Mouse (Mus musculus): ENCODE measurements around the gene Cpxm1. TPM values are rescaled to one million over a fixed set of nuclear protein-coding genes. Genes with fewer than 3 reads are reported as not detected.
A peak's percentile ranks its signal among the peaks of the same experiment; 100 is the strongest.

The Cpxm1 gene
- total and polyA plus RNA-seq, 2 experiments from 2014 or later: 6.9 to 9.5 TPM

- WGBS: 63% methylated on average over 4 of the region's 4 CpGs
- Histone ChIP-seq H3K4me2 (ENCODE audit: low read depth, low read length) (no peak overlapping the region), H3K36me3 (replicated peaks; ENCODE audit: control insufficient read depth, insufficient read depth, low read length) (no peaks in the 10 kb centered on the region), H3K9ac (replicated peaks; ENCODE audit: low read depth, low read length) (no peak overlapping the region), H3K9me3 (replicated peaks; ENCODE audit: control insufficient read depth, low read length) (no peaks in the 10 kb centered on the region), H3K27me3 (ENCODE audit: control insufficient read depth, insufficient read depth, low read length) (peaks cover 18% of the 10 kb centered on the region), H3K4me1 (ENCODE audit: control insufficient read depth, insufficient read depth) (peaks cover 12% of the 10 kb centered on the region; the same call in 1 of the 2 replicates), H3K27ac (ENCODE audit: low read depth) (no peak overlapping the region), H3K4me3 (ENCODE audit: low read depth, low read length) (no peak overlapping the region)
- ATAC-seq (ENCODE audit: insufficient read depth, low read depth) (no peak), DNase-seq (ENCODE audit: low spot score) (no peak)
- TF ChIP-seq EP300 (IDR thresholded peaks at IDR 0.05; ENCODE audit: low read depth): no peak
- no peak for TF ChIP-seq CTCF (IDR thresholded peaks at IDR 0.05; ENCODE audit: low read depth)
Observed at GRCm38 (mm10) chr2:130401891-130402290, 4.5 kb upstream of the Cpxm1 start.

GRCm38 (mm10) chr2:130400046-130400445 lies 2.7 kb upstream of the Cpxm1 start:
- no peak overlapping the region for H3K4me2 ChIP-seq (ENCODE audit: low read depth, low read length)
- DNase-seq (ENCODE audit: low spot score) (no peak), ATAC-seq (ENCODE audit: insufficient read depth, low read depth) (no peak)
- no peak overlapping the region for H3K4me3 ChIP-seq (ENCODE audit: low read depth, low read length)
- no peak overlapping the region for H3K9ac ChIP-seq (replicated peaks; ENCODE audit: low read depth, low read length)
- peaks cover 25% of the 10 kb centered on the region for H3K27me3 ChIP-seq (ENCODE audit: control insufficient read depth, insufficient read depth, low read length)
- no peak overlapping the region for H3K27ac ChIP-seq (ENCODE audit: low read depth)
- no peak for TF ChIP-seq CTCF (IDR thresholded peaks at IDR 0.05; ENCODE audit: low read depth)
- TF ChIP-seq EP300 (IDR thresholded peaks at IDR 0.05; ENCODE audit: low read depth): no peak
- peaks cover 13% of the 10 kb centered on the region; the same call in 1 of the 2 replicates for H3K4me1 ChIP-seq (ENCODE audit: control insufficient read depth, insufficient read depth)
- no peaks in the 10 kb centered on the region for H3K36me3 ChIP-seq (replicated peaks; ENCODE audit: control insufficient read depth, insufficient read depth, low read length)
- H3K9me3 ChIP-seq (replicated peaks; ENCODE audit: control insufficient read depth, low read length): no peaks in the 10 kb centered on the region
- WGBS: 82% methylated on average over 1 of the region's 1 CpGs

GRCm38 (mm10) chr2:130398091-130398490 lies 717 bp upstream of the Cpxm1 start:
- H3K36me3 ChIP-seq (replicated peaks; ENCODE audit: control insufficient read depth, insufficient read depth, low read length): no peaks in the 10 kb centered on the region
- peak overlapping the region; percentile 49 for H3K4me3 ChIP-seq (ENCODE audit: low read depth, low read length)
- H3K9me3 ChIP-seq (replicated peaks; ENCODE audit: control insufficient read depth, low read length): no peaks in the 10 kb centered on the region
- TF ChIP-seq EP300 (IDR thresholded peaks at IDR 0.05; ENCODE audit: low read depth): no peak
- TF ChIP-seq CTCF (IDR thresholded peaks at IDR 0.05; ENCODE audit: low read depth): no peak
- H3K4me1 ChIP-seq (ENCODE audit: control insufficient read depth, insufficient read depth): peaks cover 13% of the 10 kb centered on the region; the same call in 1 of the 2 replicates
- H3K4me2 ChIP-seq (ENCODE audit: low read depth, low read length): peak overlapping the region; percentile 87
- 12% methylated on average over 14 of the region's 14 CpGs for WGBS
- DNase-seq (ENCODE audit: low spot score) (no peak), ATAC-seq (ENCODE audit: insufficient read depth, low read depth) (no peak)
- H3K27ac ChIP-seq (ENCODE audit: low read depth): no peak overlapping the region
- H3K9ac ChIP-seq (replicated peaks; ENCODE audit: low read depth, low read length): no peak overlapping the region
- peaks cover 25% of the 10 kb centered on the region for H3K27me3 ChIP-seq (ENCODE audit: control insufficient read depth, insufficient read depth, low read length)

- no peak overlapping the region for H3K27ac ChIP-seq (ENCODE audit: low read depth)
- peaks cover 13% of the 10 kb centered on the region; the same call in 1 of the 2 replicates for H3K4me1 ChIP-seq (ENCODE audit: control insufficient read depth, insufficient read depth)
- H3K36me3 ChIP-seq (replicated peaks; ENCODE audit: control insufficient read depth, insufficient read depth, low read length): no peaks in the 10 kb centered on the region
- peaks cover 25% of the 10 kb centered on the region for H3K27me3 ChIP-seq (ENCODE audit: control insufficient read depth, insufficient read depth, low read length)
- DNase-seq (ENCODE audit: low spot score) (no peak), ATAC-seq (ENCODE audit: insufficient read depth, low read depth) (no peak)
- no peak overlapping the region for H3K4me2 ChIP-seq (ENCODE audit: low read depth, low read length)
- H3K4me3 ChIP-seq (ENCODE audit: low read depth, low read length): no peak overlapping the region
- no peak overlapping the region for H3K9ac ChIP-seq (replicated peaks; ENCODE audit: low read depth, low read length)
- TF ChIP-seq CTCF (IDR thresholded peaks at IDR 0.05; ENCODE audit: low read depth) (no peak), EP300 (IDR thresholded peaks at IDR 0.05; ENCODE audit: low read depth) (no peak)
- WGBS: 93% methylated on average over 11 of the region's 11 CpGs
- no peaks in the 10 kb centered on the region for H3K9me3 ChIP-seq (replicated peaks; ENCODE audit: control insufficient read depth, low read length)
Observed at GRCm38 (mm10) chr2:130395696-130396095, 1.7 kb downstream of the Cpxm1 start.

GRCm38 (mm10) chr2:130392836-130393235 lies 4.5 kb downstream of the Cpxm1 start:
- DNase-seq (ENCODE audit: low spot score) (no peak), ATAC-seq (ENCODE audit: insufficient read depth, low read depth) (no peak)
- peaks cover 11% of the 10 kb centered on the region for H3K27me3 ChIP-seq (ENCODE audit: control insufficient read depth, insufficient read depth, low read length)
- 81% methylated on average over 3 of the region's 3 CpGs for WGBS
- H3K9ac ChIP-seq (replicated peaks; ENCODE audit: low read depth, low read length): no peak overlapping the region
- peaks cover 10% of the 10 kb centered on the region; the same call in 1 of the 2 replicates for H3K4me1 ChIP-seq (ENCODE audit: control insufficient read depth, insufficient read depth)
- no peak overlapping the region for H3K4me3 ChIP-seq (ENCODE audit: low read depth, low read length)
- H3K27ac ChIP-seq (ENCODE audit: low read depth): no peak overlapping the region
- no peaks in the 10 kb centered on the region for H3K36me3 ChIP-seq (replicated peaks; ENCODE audit: control insufficient read depth, insufficient read depth, low read length)
- TF ChIP-seq EP300 (IDR thresholded peaks at IDR 0.05; ENCODE audit: low read depth) (no peak), CTCF (IDR thresholded peaks at IDR 0.05; ENCODE audit: low read depth) (no peak)
- H3K9me3 ChIP-seq (replicated peaks; ENCODE audit: control insufficient read depth, low read length): no peaks in the 10 kb centered on the region
- H3K4me2 ChIP-seq (ENCODE audit: low read depth, low read length): no peak overlapping the region

DNA sequence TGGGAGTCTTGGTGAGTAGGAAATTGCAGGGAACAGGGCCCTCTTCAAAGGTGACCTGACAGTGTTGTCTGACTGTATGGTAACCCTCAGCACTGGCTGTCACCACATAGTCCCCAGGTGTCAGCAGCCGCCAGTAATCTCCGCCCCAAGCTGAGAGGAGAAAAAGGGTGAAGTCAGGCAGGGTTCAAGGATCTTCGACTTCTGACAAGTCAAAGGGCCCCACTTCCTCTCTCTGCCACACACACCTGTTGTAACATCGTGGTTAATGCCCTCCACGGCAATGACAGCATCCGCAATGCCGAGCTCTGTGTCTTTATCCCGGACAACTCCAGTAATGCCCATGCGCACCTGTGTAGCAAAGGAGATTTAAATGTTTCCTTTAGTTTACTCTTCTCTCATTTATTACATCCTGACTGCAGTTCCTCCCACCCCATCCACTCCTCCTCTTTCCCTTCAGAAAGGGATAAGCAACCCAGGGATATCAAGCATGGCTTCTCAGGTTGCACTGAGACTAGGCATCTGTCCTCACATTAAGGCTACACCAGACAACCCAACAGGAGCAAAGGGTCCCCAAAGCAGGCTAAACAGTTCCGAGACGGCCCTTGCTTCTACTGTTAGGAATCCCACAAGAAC lies 6.3 kb downstream of the Cpxm1 start:
- Histone ChIP-seq H3K36me3 (replicated peaks; ENCODE audit: control insufficient read depth, insufficient read depth, low read length) (no peaks in the 10 kb centered on the region), H3K9ac (replicated peaks; ENCODE audit: low read depth, low read length) (no peak overlapping the region), H3K4me1 (ENCODE audit: control insufficient read depth, insufficient read depth) (no peaks in the 10 kb centered on the region), H3K4me2 (ENCODE audit: low read depth, low read length) (no peak overlapping the region), H3K9me3 (replicated peaks; ENCODE audit: control insufficient read depth, low read length) (no peaks in the 10 kb centered on the region), H3K27me3 (ENCODE audit: control insufficient read depth, insufficient read depth, low read length) (0 out of 2 replicates have a peak, but pooled peaks cover under 1% of the 10 kb centered on the region), H3K27ac (ENCODE audit: low read depth) (no peak overlapping the region), H3K4me3 (ENCODE audit: low read depth, low read length) (no peak overlapping the region)
- TF ChIP-seq CTCF (IDR thresholded peaks at IDR 0.05; ENCODE audit: low read depth): no peak
- TF ChIP-seq EP300 (IDR thresholded peaks at IDR 0.05; ENCODE audit: low read depth): no peak
- 80% methylated on average over 11 of the region's 11 CpGs for WGBS
- ATAC-seq (ENCODE audit: insufficient read depth, low read depth) (no peak), DNase-seq (ENCODE audit: low spot score) (no peak)

Measured in heart, postnatal 0 days (tissue).